Mouse (Mus musculus) left cerebral cortex, postnatal 25 days (tissue): ENCODE data around the gene Carmil1. TPM values are rescaled to one million over a fixed set of nuclear protein-coding genes. Genes with fewer than 3 reads are reported as not detected.

Experiments
- DNase-seq, 2 experiments: peaks; one replicate each; pipeline ENCODE4 v3.0.0; 2022; ENCODE audit warnings: low spot score in 2 of 2, mixed read lengths in 1 of 2
- intact Hi-C: fragments of 180-260 bp; cut with DNase I; formaldehyde crosslinking; loops from one replicate; pipeline ENCODE4 v1.15.1; 2025
- total RNA-seq, 2 experiments: library from RNA; stranded (reverse); gene quantifications; 2 replicates each; pipeline ENCODE4 v1.2.3; 2021

The Carmil1 gene
- total RNA-seq: 10 to 100 TPM; 27.4 to 37.2 TPM

GRCm38 (mm10) chr13:24280439-24281431 is at the start of gene Carmil1:
TSS of gene Carmil1 (minus strand) at chr13:24280795.
- intact Hi-C loops: loop anchor here (1.0 to 5.0 kb wide), 3 partner anchors 167 to 253 kb away; no protein-coding TSS in a partner anchor
- peak; percentile 90 to 92 for DNase-seq

GRCm38 (mm10) chr13:24330128-24330527 is 49.5 kb upstream of the Carmil1 start:
- intact Hi-C loops: no loop called here

DNA sequence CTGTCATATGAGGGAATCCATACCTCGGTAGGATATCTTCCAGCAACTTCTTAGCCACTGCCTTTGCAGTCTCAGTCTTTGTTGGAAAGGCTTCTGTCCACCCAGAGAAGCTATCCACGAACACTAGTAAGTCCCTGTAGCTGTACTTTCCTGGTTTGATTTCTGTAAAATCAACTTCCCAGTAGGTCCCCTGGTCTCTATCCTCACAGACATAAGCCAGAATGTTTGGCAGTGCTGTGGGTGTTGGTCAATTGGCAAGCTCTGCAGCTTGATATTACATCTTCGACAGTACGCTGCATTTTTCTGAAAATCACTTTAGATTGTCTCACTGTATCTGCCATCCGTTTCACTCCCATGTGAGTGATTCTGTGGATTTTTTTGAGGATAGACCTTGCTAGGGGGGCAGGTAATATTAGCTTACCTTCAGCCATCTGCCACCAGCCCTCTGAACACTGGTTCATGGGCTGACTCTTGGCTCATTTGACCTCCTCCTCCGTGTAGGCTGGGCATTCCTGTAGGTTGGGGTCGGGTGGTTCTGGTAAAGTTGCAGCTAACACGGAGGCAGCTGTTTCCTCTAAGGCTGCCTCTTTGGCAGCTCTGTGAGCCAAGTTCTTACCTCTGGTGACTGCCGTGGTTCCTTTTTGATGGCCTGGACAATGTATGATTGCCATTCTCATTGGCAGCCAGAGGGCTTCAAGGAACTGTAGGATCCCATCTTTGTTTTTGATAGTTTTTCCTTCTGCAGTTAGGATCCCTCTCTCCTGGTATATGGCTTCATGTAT is 47.6 kb upstream of the Carmil1 start:
- intact Hi-C loops: no loop called here
- no peak for DNase-seq

More at GRCm38 (mm10) chr13:24330128-24330527, 49.5 kb upstream of the Carmil1 start:
- DNase-seq: no peak

- intact Hi-C loops: no loop called here
- no peak for DNase-seq
Observed at GRCm38 (mm10) chr13:24327201-24327600, 46.6 kb upstream of the Carmil1 start, which contains the start of gene Cmah. TSS of gene Cmah (plus strand) at chr13:24327404.

GRCm38 (mm10) chr13:24321313-24321712 is 40.7 kb upstream of the Carmil1 start:
- intact Hi-C loops: no loop called here
- no peak for DNase-seq

DNA sequence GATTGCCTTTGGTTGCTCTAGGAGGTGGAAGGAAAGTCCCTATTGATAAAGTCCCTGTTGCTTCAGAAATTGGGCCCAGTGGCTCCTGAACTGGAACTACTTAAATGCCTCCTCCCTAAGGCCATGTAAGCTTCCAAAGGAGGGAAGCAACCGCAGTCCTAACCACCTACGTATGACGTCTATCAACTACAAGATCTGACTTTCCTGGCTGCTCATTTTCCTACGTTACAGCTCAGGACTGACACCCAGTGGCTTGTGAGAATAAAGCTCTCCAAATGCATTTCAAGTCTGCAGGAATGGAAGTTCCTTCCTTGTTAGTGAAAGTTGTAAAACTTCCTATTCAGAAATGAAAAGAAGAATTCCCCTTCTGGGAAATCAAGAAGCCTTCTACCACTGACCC is 38.0 kb upstream of the Carmil1 start:
- intact Hi-C loops: loop anchor here (5.0 kb wide), 2 partner anchors 486 to 526 kb away; no protein-coding TSS in a partner anchor
- peak; percentile 24 to 61 for DNase-seq

GRCm38 (mm10) chr13:24316563-24316962 is 36.0 kb upstream of the Carmil1 start:
- peak in 1 of 2 experiments; percentile 39 for DNase-seq
- intact Hi-C loops: loop anchor here (5.0 kb wide), 2 partner anchors 484 to 524 kb away; no protein-coding TSS in a partner anchor

- DNase-seq: no peak
- intact Hi-C loops: no loop called here
Observed at GRCm38 (mm10) chr13:24311011-24311940, 30.7 kb upstream of the Carmil1 start.

- no peak for DNase-seq
- intact Hi-C loops: no loop called here
Observed at GRCm38 (mm10) chr13:24306248-24306647, 25.7 kb upstream of the Carmil1 start.

DNA sequence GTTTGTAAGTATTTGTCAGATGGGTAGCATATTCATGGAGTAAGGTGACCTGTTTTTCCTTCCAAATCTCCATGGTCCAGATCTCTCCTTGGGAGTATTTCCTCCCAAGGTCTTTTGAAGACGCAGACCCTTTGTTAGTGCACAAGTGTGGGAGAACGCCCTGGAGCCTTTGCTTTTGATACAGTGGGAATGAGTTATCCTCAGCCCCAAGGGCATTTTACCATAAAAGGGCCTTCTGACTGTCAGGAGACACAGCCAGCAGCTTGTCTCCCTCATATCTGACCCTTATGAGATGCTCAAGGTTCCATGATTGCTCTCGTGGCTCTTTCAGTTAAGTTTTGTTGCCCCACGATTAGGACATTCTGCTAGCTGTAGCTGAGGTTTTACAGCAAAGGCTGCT is 24.9 kb upstream of the Carmil1 start:
- DNase-seq: no peak
- intact Hi-C loops: no loop called here

GRCm38 (mm10) chr13:24297252-24297651 is 16.7 kb upstream of the Carmil1 start:
- intact Hi-C loops: loop anchor here (5.0 kb wide), 4 partner anchors 260 to 505 kb away; no protein-coding TSS in a partner anchor
- peak in 1 of 2 experiments; percentile 39 for DNase-seq

DNA sequence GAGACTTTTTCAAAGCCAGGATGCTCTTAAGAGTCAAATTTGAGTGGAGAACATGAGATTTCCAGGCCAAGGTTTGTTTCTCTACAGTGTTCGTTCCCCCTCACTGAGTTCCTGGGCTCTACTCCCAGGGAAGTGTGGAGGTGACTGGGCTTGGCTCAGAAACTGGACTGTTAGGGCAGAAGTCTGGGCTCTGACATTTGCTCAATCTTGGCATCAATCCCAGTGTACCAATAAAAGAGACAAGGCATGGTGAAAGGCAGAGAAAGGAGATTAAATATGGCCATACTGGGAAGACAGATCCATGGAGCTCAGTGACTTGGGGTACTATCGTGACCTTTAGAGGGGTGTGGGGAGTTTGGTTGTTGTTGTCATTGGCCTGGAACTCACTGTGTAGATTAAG is 6.8 kb upstream of the Carmil1 start:
- no peak for DNase-seq
- intact Hi-C loops: no loop called here

DNA sequence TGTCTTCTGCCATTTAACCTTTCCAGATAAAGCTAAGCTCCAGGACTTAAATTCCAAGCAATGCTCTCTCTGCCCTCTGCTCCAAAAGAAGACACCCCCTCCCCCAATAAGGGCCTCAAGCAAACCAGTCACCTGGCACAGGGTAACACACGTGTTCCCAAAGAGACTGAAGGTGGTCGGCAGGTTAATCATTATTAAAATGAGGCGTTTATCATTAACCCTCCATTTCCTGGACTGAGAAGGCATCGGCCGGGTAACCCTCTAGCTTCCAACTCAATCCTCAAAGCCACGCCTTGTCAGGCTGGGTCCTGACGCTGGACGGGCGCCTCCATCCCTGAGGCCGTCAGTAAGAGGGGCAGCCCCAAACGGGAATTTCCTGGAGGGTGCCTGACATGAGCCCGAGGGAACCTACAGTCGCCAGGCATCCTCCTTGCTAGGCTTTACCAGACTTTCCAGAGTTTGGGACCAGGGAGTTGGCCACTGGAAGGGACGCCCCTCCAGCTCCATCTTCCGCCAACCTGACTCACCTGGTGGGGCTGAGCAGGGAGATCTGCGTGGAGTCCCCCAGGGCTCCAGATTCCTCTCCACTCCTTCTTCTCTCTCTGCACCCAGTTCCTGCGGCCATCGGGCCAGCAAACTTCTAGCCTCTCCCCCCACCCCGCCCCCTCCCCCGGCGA is 695 bp downstream of the Carmil1 start:
- intact Hi-C loops: loop anchor here (5.0 kb wide), 2 partner anchors 233 to 253 kb away; no protein-coding TSS in a partner anchor
- no peak for DNase-seq

- intact Hi-C loops: no loop called here
- no peak for DNase-seq
Observed at GRCm38 (mm10) chr13:24279407-24279761, 1.2 kb downstream of the Carmil1 start.

GRCm38 (mm10) chr13:24272740-24273377 is 7.7 kb downstream of the Carmil1 start:
- DNase-seq: no peak
- intact Hi-C loops: no loop called here

DNA sequence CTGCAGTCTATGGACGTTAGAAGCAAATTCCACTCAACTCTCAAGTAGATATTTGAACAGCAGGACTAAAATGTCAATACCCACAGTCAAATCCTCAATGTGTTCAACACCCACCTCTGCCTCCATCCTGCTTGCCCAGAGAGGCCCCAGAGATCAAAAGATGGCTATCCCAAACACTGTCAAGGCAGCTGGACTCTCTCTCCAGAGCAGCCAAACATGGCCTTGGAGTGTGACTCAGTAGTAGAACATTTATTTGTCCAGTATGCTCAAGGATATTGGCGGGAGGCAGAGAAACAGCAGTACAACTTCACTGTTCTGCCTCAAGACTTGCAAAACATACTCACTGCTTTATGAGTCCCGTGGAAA is 11.5 kb downstream of the Carmil1 start:
- DNase-seq: no peak
- intact Hi-C loops: no loop called here

- intact Hi-C loops: no loop called here
- DNase-seq: no peak
Observed at GRCm38 (mm10) chr13:24268355-24269099, 12.1 kb downstream of the Carmil1 start.
